Mouse (Mus musculus) gonadal fat pad, adult 2 months (tissue): ENCODE measurements around the gene Gpr89. TPM values are rescaled to one million over a fixed set of nuclear protein-coding genes. Genes with fewer than 3 reads are reported as not detected.

Experiments used
- DNase-seq: peaks from one replicate; pipeline ENCODE4 v3.0.0-alpha.2; 2012; ENCODE audit warnings: low read depth
- polyA plus RNA-seq: library from polyadenylated mRNA; depleted of rRNA; stranded (reverse); fragments of >200 nt; gene quantifications from 2 replicates; pipeline ENCODE4 v1.2.3, GENCODE M21; 2012; rRNA removed

Gpr89 gene
- 31.9 and 32.8 TPM in 2 replicates for polyA plus RNA-seq

DNA sequence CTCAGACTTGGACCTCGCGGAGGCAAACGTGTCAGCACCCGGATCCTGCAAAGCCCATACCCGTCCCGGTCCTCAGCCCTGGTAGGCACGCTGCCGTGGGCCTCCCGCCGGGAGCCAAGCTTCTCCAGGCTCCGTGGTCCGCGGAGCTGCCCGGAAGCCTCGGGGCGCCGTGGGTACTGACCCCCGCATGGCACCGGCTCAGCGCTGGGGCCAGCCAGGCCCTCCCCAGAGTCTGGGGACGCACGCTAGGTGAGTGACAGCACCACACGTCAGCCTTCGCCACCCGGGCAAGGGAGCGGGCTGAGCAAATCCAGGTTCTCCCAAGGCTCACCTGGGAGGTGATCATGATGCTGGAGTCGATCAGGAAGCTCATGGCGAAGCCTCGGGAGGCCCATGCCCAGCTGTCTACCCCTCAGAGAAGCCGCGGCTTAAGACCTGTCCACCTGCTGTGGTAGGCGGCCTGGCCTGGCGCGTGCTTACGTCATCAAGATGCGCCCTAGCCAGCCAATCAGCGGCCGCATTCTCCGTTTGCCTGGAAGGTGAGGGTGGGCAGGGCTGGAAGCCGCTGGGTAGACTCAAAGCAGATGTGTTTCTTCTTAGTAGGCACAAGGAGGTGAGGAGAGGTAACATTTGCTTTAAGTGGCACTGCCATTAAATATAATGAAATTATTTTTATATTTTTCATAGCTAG lies at the start of gene Gpr89:
Gene Gpr89, minus strand, starts transcription at position 496 of the 691 bp plus-strand sequence.
- DNase-seq: peak; percentile 19

- no peak for DNase-seq
Observed at GRCm38 (mm10) chr3:96953489-96954233, 48.5 kb upstream of the Gpr89 start.

- no peak for DNase-seq
Observed at GRCm38 (mm10) chr3:96942706-96943105, 37.6 kb upstream of the Gpr89 start.

GRCm38 (mm10) chr3:96938738-96939137 lies 33.6 kb upstream of the Gpr89 start:
- DNase-seq: no peak

DNA sequence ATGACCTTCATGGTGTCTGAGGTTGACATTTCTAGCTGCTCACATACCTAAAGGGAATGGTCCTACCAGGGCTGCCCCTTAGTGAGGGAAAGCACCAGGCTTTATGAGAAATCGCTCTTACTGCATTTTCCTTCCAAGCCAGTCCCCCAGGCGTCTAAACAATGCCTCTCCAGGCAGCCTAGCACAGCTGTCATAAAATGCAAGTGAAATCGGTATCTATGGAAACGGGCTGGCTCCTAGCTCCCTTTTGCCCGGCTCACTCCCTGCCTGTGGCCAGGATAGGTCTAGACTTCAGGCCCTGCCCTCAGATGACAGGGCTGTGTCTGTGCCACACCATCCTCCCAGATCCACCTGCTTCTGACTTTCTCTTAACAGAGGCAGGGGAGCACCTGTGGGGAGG lies 32.5 kb upstream of the Gpr89 start:
- DNase-seq: no peak

- DNase-seq: no peak
Observed at GRCm38 (mm10) chr3:96936241-96936640, 31.1 kb upstream of the Gpr89 start.

DNA sequence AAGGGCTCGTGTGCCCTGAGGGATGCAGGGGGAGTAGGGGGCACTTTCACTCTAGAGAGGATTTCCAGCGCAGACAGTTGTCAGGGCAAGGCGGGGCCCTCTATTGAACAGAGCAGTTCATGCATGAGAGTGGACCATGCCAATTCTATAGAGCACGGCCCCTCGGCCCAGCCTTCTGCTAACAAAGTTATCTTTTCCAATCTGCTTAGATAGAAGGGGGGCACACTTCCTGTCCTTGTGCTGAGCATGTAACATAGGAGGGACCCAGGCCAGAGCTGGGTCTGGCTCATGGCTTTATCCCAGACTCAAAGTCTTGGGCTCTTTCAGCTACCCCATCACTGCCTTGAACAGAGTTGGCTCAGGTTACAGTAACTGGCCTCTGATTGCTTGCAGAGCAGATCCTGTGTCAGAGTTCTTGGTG lies 26.1 kb upstream of the Gpr89 start:
- DNase-seq: no peak

DNA sequence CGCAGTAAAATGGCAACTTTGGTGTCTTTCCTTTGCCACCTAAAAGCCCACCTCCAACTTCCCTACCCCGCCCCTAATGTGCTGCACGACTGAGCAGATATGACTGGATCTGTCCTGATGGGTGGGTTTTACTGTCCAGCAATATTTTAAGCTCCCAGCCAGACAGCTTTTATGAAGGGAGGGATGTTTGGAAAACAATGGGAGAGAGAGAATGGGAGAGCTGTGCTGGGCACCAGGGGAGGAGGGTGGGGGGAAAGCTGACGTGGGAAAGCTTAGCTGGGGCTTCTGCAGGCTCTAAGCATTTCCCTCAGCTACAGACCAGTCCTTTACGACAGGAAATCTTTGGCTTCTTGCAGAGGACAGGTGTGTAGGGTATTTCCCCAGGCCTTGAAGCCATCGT lies 20.8 kb upstream of the Gpr89 start, which contains the start of gene Gja8:
Gene Gja8, minus strand, starts transcription at position 101 of the 400 bp plus-strand sequence.
- DNase-seq: no peak

DNA sequence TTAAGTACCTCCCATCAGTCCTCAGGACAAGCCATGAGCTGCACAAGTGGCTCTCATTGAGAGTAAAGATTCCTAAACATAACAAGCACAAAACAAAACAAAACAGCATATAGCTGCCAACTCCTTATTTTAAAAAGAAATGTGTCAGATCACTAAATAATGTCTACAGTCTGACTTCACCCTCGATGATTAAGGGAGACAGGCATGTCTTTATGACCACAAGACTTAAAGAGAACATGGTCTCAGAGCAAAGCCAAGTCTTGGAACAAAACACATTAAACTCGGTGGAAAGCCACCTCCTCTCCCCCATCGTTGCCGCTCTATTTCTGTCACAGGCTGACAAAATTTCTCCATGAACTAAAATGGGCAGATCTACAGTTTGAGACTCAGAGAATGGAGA lies 19.5 kb upstream of the Gpr89 start:
- DNase-seq: no peak

GRCm38 (mm10) chr3:96920991-96921390 lies 15.8 kb upstream of the Gpr89 start:
- DNase-seq: no peak

DNA sequence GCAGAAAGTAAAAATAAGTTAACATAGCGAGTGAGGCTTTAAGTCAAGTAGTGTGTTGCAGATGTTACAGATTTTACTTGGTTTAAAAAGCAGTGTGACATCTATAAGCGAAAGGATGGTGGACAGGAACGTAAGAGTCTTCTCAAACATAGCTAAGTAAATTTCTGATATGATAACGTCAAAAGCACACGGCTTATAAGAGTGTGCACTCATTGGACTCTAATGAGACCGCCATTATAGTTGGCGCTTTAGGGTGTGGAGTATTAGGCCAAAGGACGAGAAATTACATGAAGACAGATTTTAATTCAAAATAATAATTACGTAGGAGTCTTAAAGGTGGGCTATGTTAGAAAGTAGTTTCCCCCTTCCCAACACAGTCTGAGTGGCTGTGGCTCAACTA lies 446 bp upstream of the Gpr89 start:
- DNase-seq: peak; percentile 4

GRCm38 (mm10) chr3:96904393-96904792 lies 753 bp downstream of the Gpr89 start, which contains the start of gene Gja5:
TSS of gene Gja5 (plus strand) at chr3:96904693.
- DNase-seq: no peak

- DNase-seq: no peak
Observed at GRCm38 (mm10) chr3:96902336-96902999, 2.7 kb downstream of the Gpr89 start.

GRCm38 (mm10) chr3:96883690-96884089 lies 21.5 kb downstream of the Gpr89 start:
- DNase-seq: no peak

GRCm38 (mm10) chr3:96882061-96882849 lies 22.9 kb downstream of the Gpr89 start:
- DNase-seq: no peak

GRCm38 (mm10) chr3:96881557-96881956 lies 23.6 kb downstream of the Gpr89 start:
- no peak for DNase-seq

DNA sequence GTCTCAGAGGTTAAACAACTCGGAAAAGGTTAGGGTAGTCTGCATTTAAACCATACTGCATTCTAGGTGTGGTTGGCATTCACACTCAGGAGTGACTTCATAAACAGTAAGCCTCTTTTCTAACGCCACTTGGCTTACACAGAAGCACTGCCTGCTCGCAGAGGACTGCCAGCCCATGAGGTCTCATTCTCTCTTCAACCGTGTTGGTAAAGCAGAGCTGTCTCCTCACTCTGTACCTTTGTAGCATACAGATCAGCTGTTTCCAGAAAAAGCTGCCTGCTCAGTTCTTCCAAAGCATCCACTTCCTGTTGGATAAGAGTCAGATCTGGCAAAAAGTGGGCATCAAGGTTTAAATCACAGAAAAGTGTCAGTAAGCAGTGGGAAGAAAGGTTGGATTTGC lies 24.8 kb downstream of the Gpr89 start:
- DNase-seq: no peak

DNA sequence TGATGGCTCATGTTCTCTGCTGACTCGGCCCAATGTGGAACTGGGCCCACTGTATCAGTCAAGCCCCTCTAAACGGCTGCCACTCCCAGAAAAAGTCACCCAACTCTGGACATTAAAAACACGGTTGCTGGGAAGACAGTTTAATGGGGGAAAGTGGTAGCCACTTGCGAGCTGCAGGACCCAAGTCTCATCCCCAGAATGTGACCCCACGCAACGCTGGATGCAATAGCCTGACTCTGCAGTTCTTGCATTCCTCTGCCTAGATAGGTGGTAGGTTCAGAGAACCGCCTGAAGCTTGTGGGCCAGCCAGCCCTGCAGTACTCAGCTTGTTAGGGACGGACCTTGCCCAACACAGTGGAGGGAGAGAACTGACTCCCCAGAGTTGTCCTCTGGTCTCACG lies 25.6 kb downstream of the Gpr89 start:
- DNase-seq: no peak

DNA sequence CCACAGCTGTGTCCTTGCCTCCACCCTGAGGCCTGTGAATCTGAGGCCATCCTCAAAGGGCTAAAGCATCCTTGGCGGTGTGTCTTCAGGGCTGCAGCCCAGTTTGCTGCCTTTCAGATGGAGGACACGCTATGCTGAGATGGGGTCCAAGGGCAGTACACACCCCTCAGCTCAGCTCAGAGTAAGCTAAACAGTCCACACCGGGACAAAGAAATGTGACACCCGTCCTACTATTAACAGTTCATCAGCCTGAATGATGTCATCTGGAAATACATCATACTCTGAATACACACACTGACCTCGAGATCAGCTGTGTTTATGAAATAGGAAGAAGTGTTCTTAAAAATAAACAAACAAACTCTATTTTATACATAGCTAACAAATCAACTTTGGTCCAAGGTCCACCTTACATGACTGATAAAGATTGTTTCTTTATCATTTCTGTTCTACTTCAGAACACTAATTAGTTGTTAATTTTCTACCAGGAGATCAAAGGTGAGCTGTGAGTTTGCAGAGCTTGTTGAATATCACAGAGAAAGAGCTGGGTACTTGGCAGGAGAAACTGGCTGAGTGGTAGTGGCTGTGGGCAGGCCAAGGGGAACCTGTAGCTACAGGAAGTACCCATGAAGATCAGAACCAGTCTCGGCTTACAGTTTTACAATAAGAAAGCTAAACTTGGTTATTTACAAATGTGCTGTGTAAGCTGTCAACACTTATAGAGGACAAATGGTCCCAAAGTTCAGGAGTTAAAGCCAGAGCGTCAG lies 30.2 kb downstream of the Gpr89 start:
- no peak for DNase-seq

DNA sequence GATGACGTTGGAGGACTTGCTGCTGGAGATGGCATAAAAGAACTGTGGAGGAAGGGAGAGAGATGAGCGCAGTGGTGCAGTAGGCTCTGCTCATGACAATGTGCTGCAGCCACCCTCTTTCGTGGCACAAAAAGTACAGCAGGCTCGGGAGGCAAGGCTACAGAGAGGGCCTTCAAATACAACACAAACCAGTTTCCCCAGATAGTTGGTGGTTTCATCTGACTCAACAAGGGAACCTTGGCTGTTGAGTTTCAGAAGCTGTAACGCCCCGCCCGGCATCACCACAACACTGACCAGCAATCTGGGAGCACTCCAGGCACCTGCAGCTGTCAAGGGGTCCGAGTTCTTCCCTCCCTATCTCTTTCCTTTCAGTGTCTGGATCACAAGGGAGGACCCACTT lies 32.6 kb downstream of the Gpr89 start:
- DNase-seq: no peak

DNA sequence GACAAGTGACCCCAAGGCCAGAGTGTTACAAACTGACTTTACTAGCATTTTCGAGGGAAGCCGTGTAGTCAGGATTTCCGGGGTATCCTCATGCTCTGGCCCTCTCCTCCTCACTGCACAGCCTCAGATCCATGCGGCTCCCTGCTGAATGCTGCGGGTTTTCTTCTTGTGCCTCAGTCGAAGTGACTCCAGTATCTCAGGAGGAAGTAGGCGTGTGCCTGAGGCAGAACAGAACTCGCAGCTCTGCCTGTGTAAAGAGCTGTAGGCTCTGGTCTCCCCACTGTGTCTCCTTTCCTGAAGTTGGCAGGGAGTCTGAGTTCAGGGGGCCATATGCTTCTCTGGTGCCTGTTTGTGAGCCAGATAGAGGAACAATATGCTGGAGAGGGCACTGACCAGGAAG lies 34.1 kb downstream of the Gpr89 start:
- DNase-seq: no peak
